In genomic region chr6:72515644-72516043, GRCm38 (mm10) we compare ENCODE assay signal across 28 mouse cellular contexts. TPM values are rescaled to one million over a fixed set of nuclear protein-coding genes. Genes with fewer than 3 reads are reported as not detected.
"Had no signal": no experiment of that assay in that cellular context is flagged by ENCODE, and none has a peak within 500 bp of the region (broad histone marks: within the 10 kb centered on the region; RNA-seq: fewer than 3 reads in every experiment).

No protein-coding gene starts in this region.

- H3K4me2 ChIP-seq: heart, embryonic 11.5 days; heart, embryonic 13.5 days; heart, embryonic 15.5 days; hindbrain, embryonic 14.5 days; kidney, embryonic 15.5 days; limb, embryonic 13.5 days; limb, embryonic 15.5 days; liver, embryonic 12.5 days had no signal

- H3K9me3 ChIP-seq: heart, embryonic 13.5 days; heart, embryonic 15.5 days; kidney, embryonic 15.5 days; limb, embryonic 13.5 days; limb, embryonic 15.5 days; liver, embryonic 12.5 days had no signal

- H3K4me3 ChIP-seq: heart, embryonic 13.5 days; heart, embryonic 15.5 days; kidney, embryonic 15.5 days; limb, embryonic 13.5 days; limb, embryonic 15.5 days; liver, embryonic 12.5 days had no signal

- H3K27me3 ChIP-seq: heart, embryonic 13.5 days; heart, embryonic 15.5 days; kidney, embryonic 15.5 days; limb, embryonic 13.5 days; limb, embryonic 15.5 days; liver, embryonic 12.5 days had no signal

- ATAC-seq: forebrain, postnatal 0 days; hindbrain, postnatal 0 days; intestine, embryonic 16.5 days; liver, embryonic 12.5 days had no signal

- H3K9ac ChIP-seq: forebrain, postnatal 0 days; heart, embryonic 13.5 days; heart, embryonic 15.5 days; hindbrain, embryonic 14.5 days; kidney, embryonic 15.5 days; limb, embryonic 13.5 days; limb, embryonic 15.5 days; liver, embryonic 12.5 days; liver, embryonic 14.5 days had no signal

- DNase-seq: forebrain, postnatal 0 days; gastrocnemius, postnatal 10 days; gastrocnemius, postnatal 25 days; heart, adult 18-20 months; heart, postnatal 14 days; heart, postnatal 36 days; kidney, adult 11 months; kidney, adult 2 months; kidney, adult 9 months; kidney, postnatal 14 days; kidney, postnatal 36 days; layer of hippocampus, postnatal 36 days; left cerebral cortex, postnatal 4 days had no signal

- H3K27ac ChIP-seq: heart, embryonic 13.5 days; heart, embryonic 15.5 days; hindbrain, embryonic 14.5 days; hindbrain, postnatal 0 days; kidney, embryonic 15.5 days; kidney, postnatal 0 days; limb, embryonic 13.5 days; limb, embryonic 15.5 days; liver, embryonic 12.5 days; liver, embryonic 14.5 days had no signal

- H3K36me3 ChIP-seq: heart, embryonic 13.5 days; heart, embryonic 15.5 days; kidney, embryonic 15.5 days; limb, embryonic 13.5 days; limb, embryonic 15.5 days; liver, embryonic 12.5 days had no signal

RNA-seq across cellular contexts. Expression of gene Sh2d6, which starts 5.9 kb away (rescaled TPM):
- polyA plus RNA-seq: heart, embryonic 11.5 days; heart, embryonic 15.5 days; heart, postnatal 0 days; kidney, postnatal 0 days; liver, adult 2 months; liver, embryonic 12.5 days; liver, embryonic 14.5 days; liver, embryonic 16.5 days had no signal
